Mouse (Mus musculus) embryo, embryonic 11.5 days (tissue): Measurements from ENCODE around the gene Atf6.

ENCODE experiments used
- DNase-seq: peaks from one replicate; pipeline ENCODE4 v3.0.0-alpha.2; 2012; ENCODE audit warnings: low read depth, low spot score

Gene Atf6

GRCm38 (mm10) chr1:170771437-170772003 is 96.1 kb downstream of the Atf6 start:
- DNase-seq: no peak

DNA sequence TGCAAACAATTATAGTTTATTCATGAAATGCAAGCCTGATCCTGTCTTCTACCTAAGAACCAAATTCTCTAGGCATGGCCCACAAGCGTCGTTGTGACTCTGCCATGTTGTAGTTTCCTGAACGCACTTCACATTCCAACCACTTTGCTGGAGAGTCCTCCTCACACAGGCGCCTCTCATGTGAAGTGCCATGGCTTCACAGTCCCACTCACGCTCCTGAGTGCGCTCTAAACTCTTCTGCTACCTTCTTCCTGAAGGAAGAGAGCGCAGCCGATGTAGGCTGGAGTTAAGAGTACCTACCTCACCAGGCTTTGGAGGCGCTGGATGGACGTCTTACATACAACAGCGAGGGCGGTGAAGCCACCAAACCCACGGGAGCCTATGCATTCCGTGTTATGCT is 96.9 kb downstream of the Atf6 start:
- DNase-seq: no peak

GRCm38 (mm10) chr1:170766997-170767396 is 100.6 kb downstream of the Atf6 start:
- no peak for DNase-seq

GRCm38 (mm10) chr1:170764798-170765197 is 102.8 kb downstream of the Atf6 start:
- no peak for DNase-seq

GRCm38 (mm10) chr1:170761634-170762033 is 105.9 kb downstream of the Atf6 start:
- DNase-seq: no peak

GRCm38 (mm10) chr1:170753597-170753996 is 114.0 kb downstream of the Atf6 start:
- no peak for DNase-seq

- no peak for DNase-seq
Observed at GRCm38 (mm10) chr1:170751797-170752196, 115.8 kb downstream of the Atf6 start.

- DNase-seq: no peak
Observed at GRCm38 (mm10) chr1:170746523-170746922, 121.0 kb downstream of the Atf6 start.

GRCm38 (mm10) chr1:170741497-170742246 is 125.9 kb downstream of the Atf6 start:
- DNase-seq: no peak

DNA sequence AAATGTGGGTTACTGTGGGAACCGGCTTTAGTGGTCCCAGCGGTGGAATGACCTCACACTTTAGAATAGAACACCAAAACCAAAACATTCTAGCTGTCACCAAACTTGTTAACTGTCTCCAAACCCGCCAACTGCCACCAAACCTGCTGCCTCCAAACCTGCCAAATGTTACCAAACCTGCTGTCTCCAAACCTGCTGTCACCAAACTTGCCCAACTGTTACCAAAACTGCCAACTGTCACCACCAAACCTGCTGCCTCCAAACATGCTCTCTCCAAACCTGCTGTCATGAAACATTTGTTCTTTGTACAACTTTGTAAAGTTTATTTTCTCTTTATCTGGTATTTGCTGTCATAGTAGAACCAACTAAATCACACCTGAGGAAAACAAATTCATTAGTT is 132.7 kb downstream of the Atf6 start:
- no peak for DNase-seq

DNA sequence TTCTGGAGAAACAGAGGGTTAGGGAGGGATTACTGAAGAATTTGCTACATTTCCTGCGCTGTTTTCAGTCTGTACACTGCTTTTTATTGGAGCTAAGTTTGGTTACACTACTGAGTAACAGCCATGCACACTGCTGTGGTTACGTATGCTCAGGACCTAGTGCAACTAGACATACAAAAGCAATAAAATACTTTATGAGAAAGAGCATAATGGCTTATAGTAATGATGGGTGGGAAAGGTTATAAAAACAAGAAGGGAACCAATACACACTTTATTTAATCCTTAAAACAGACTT is 135.0 kb downstream of the Atf6 start:
- DNase-seq: no peak

GRCm38 (mm10) chr1:170731865-170732595 is 135.5 kb downstream of the Atf6 start:
- no peak for DNase-seq

- DNase-seq: no peak
Observed at GRCm38 (mm10) chr1:170729267-170729962, 138.2 kb downstream of the Atf6 start.

GRCm38 (mm10) chr1:170728524-170728923 is 139.0 kb downstream of the Atf6 start:
- DNase-seq: no peak

DNA sequence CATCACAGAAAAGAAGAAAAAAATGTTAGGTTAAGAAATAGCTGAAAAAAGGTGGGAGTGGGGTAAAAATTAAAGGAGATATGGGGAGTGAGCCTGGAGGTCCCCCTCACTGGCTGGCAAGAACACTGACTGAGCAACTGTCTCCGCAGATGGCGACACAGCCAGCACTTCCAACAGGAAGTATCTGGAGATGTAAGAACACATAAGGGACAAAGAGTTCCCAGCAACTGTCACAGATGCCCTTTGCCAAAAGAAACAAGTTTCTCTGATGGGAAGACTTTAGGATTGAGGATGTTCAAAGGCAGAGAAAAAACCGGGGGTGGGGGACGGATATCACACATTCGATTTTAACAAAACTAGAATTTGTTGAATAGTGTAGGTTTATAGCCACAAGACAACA is 146.0 kb downstream of the Atf6 start:
- no peak for DNase-seq

DNA sequence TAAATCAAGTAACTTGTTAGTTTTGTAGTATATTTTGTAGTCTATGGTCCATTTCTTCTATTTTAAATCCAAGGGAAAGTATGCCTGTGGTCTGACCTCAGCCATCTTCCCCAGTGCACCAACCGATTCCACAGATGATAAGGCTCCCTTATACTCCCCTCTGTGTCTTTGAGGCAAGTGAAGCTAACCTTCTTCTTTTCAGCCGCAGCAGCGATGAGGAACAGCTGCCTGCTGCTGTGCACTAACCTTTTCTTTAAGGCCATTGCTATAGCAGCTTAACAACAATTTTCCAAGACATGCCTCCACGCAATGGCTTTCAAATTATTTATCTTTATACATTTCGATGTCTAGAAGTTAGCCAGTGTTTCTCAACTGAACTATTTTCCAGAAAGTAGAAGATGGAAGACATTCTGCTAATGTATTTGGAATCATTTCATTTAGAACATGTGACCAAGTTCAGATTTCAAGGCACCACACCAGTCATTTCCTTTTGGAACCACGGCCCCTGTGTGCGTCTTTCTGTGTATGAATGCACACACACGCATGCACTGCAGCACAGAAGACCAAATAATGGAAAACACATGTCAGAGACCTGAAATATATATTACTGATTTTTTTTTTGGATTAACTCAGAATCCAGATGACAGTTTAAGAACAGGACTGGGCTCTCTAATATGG is 149.3 kb downstream of the Atf6 start:
- DNase-seq: no peak

- DNase-seq: no peak
Observed at GRCm38 (mm10) chr1:170717241-170717828, 150.2 kb downstream of the Atf6 start.

DNA sequence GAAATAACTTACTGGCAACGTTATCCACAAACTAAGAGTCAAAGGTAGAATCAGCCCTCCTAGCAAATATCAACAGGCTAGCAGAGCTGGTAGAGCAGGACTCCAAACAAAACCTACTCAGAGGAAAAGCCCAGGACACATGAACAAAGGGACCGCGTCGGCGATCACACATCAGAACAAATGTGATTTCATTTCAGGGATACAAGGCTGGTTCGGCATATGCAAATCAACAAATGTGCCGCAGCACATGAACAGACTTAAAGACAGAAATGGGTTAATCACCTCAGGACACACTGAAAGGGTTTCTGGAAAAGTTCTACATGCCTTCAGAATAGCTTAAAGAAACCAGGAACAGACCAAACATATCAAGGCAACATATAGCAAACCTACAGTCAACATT is 155.8 kb downstream of the Atf6 start:
- DNase-seq: no peak

DNA sequence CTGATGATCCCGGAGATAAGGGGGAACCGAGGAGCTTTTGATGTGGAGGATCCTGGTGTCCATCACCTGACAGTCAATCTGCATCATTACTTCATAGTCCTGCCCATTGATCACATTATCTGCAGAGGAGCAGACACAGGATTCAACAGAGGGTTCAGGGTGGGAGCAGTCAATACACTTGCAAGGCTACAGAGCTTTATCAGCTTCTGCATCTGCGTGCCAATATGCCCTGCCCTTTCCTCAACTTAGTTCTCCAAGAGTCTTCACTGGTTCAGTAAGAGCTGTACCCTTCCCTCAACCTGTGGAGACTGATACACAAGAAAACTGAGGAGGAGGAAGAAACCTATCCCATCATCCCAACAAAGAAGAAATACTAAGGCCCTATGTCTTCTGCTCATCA is 157.6 kb downstream of the Atf6 start:
- DNase-seq: no peak

DNA sequence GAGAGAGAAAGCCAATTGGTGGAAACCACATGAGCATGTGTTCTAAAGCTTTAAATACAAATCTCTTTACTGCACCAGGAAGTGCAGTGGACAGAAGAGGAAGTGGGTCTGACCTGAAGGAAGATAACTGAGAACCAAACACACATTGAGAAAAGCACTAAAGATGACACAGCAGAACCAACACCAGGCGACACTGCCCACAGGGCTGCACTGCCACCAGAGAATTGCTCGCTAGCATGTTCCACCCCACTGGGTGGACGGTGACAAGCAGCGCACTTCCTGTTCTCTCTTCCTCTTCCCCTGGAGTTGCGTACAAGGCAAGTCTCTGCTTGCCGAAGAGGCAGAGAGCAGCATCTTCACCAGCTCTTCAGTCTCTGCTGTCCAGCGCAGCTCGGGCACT is 158.1 kb downstream of the Atf6 start:
- no peak for DNase-seq

DNA sequence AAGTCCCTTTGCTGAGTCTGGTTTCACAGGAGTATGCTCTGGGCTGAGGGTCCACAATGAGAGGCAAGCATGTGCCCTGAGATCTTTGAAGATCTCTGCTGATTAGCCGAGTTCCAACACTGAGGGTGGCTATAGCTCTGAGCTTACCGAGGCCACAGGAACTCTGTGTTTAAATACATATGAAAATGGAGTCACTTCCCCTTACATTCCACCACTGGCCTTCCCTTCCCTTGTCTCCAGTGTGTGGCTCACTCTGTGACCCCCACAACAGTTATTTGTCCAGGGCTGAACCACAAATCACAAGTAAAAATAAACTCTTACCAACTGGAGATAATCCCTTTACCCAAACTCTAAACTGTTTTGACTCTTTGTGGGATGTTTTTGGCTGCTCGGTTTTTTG is 158.5 kb downstream of the Atf6 start:
- DNase-seq: no peak

DNA sequence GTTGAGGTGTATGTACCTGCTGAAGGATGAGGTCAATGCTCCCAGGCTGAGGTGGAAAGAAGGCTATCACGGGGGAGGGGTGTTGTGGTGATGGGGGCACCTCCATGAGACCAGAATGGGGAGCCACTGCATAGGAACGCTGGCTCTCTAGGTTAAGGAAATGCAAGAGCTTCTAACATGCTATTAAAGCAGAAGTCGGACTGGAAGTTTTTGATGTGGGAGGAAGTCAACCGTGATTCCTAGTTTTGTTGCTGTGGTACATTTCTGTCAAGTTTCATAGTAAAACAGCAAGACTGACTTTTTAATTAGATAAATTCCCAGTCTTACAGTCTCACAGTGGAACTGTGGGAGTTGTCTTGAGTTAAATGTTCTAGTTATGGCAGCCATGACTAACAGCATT is 161.5 kb downstream of the Atf6 start:
- no peak for DNase-seq
